Mouse (Mus musculus) urinary bladder, adult 18-20 months (tissue): ENCODE results near the gene Baiap2.
A peak's percentile ranks its signal among the peaks of the same experiment; 100 is the strongest.

ENCODE experiments used
- DNase-seq, 2 experiments: peaks; one replicate each; pipeline ENCODE4 v3.0.0; 2022; ENCODE audit warnings: low spot score in 2 of 2, mixed read lengths in 2 of 2

The Baiap2 gene

DNA sequence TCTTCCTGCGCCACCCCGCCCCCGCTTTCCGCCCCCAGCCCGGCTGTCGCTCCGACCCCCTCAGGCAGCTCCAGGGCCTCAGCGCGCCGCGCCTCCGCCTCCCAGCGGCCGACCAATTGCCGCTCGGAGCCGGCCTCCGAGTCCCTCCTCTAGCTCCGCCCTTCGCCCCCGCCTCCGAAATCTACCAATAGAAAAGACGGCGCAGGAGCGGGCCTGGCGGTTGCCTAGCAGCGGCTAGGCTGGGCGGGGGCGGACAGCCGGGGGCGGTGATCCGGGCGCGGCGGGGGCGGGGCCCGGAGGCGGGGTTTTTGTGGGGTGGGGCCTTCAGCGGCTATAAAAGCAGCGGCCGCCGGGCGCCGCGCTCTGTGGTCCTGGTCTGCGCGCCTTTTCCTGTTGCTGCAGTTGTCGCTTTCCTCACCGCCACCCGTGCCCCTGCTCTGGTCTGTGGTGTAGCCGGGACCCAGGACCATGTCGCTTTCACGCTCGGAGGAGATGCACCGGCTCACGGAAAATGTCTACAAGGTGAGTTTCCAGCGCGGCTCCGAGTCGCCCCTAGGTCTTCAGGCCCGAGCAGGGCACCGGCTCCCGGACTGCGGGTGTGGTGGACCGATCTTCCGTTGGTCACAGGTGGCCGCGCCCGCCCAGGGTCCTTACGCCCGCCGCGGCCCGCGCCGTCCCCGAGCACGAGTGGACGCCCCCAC lies at the start of gene Baiap2:
Gene Baiap2, plus strand, starts transcription at position 37 of the 701 bp plus-strand sequence.
- peak; percentile 97 for DNase-seq

DNA sequence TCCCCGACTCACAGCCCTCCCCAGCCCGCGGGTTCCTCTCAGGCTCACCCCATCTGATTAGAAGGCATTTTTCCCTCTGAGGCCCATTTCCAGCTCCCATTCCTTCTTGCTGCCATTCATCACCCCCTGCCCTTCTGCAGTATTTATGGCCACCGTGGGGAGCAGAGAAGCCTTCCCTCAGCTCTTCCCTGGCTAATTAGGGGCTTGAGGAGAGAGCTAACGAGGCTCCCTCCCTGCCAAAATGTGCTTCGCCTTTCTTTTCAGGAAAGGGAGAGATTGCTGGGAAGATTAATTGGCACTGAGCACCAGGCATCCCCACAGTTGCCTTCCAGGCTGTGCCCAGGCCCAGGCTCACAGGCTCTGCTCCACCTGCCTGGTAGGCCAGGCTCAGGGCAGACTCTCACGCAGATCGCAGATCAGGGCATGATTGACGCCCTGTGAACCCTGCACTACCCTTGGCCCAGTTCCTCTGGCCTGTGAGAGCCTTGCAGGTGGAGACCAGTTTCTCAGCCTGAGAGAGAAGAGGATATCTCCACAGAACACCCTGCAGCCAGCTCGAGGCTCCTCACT lies 48.8 kb upstream of the Baiap2 start:
- no peak for DNase-seq

DNA sequence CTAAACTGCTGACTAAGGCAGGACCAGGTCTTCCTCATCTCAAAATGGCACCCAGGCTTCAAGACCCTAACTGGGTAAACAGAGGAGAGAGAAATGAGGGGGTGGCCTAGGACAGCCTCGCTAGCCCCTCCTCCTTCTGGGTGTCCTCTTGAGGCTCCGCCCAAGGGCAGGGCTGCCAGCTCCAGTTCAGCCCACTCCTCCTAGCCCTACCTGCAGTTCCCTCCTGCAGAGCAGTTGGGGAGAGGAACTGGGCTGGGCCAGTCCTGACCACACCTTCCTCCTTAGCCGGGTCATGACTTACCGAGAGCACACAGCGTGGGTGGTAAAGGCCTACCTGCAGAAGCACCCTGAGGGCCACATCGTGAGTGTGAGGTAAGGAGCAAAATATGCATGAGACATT lies 47.9 kb upstream of the Baiap2 start:
- no peak for DNase-seq

DNA sequence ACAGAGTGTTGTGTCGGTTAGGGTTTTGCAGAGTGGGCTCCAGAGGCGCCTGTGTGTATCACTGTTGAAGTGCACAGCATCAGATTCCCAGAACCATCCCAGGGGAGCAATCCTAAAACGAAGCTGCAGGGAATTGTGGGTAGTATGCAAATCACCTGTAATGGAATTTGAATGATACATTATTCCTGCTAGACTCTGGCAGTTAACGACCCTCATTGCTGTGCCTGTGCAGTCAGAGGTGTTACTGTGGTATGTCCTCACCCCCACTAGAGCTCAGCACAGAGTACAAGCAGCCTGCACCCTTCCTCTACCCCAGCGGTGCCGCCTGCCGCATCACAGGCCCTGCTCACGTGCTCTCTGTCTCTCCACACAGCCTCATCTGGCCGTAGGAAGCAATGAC lies 45.5 kb upstream of the Baiap2 start:
- DNase-seq: no peak

DNA sequence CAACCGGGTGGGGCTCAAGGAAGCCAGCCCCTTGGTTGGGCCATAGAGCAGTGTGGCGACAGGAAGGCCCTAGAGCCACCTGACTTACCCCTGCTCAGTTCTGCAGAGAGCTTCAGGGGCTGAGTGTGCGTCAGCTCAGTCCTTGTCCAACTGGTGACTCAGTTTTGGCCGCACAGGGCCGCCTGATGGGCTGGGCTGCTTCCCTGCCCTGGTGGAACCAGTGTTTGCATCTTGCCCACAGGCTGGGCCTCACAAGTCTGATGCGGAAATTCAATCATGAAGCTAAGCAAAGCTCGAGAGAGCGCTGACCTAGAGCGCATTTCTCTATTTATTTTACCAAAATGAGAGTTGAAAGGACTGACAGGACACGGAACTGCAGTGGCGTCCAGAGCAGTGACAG lies 43.6 kb upstream of the Baiap2 start:
- no peak for DNase-seq

DNA sequence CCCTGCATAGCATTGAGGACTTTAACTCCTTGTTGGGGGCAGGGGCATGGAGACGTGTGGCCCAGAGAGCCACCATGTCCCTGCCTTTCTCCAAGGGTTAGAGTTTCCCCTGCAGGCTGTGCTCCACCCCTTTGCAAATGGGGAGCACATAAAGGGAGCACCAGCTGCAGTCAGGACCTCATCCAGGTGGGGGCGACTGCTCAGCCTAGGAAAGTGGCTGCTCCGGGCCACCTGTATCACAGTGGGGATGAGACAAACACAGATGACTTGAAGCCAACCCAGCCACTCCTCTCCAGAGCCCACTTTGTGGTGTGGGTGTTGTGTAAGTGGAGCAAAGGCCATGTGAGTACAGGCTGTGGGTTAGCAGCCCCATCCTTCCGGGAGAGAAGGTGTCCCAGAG lies 41.4 kb upstream of the Baiap2 start:
- no peak for DNase-seq

DNA sequence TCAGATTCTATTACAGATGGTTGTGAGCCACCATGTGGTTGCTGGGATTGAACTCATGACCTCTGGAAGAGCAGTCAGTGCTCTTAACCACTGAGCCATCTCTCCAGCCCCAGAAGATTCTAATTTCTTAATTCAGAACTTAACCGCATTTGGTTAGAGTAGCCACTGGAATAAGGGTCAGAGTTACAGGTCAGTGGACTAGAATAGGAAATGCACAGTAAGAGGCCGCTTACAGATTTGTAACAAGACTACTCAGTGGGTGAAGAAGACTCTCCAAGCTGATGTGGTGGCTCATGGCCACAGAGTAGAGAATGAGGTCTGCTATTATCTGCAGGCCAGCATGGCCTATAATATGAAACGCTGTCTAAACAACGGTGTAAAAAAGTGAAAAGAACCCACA lies 39.7 kb upstream of the Baiap2 start:
- DNase-seq: no peak

DNA sequence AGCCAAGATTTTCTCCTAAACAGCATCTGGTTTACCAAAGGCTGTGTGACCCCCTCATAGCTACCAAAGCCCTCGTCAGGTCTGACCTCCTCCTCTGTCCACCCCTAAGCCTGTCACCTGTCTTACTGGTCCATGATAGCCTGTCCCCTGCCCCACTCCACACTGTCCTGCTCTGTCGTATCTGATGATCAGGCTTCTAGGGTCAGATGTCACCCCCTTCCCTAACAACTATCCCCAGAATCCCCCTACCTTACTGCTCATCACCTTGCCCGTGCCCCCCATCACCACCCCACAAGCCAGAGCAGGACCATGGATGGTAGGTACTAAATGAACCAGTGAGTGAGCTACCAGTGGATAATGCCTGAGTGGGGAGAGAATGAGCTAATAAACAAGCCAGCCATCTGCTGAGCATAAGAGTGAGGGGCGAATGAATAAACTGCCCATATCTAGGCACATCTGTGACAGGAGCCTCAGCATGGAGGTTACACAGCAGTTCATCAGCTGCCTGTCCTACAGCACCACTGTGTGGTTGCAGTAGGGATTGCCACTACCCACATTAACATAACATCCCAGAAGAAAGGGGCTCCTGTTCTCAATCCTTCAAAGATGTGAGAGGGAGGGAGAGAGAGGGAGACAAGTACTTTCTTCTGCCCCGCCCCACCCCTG lies 37.8 kb upstream of the Baiap2 start:
- DNase-seq: peak in 1 of 2 experiments; percentile 37

DNA sequence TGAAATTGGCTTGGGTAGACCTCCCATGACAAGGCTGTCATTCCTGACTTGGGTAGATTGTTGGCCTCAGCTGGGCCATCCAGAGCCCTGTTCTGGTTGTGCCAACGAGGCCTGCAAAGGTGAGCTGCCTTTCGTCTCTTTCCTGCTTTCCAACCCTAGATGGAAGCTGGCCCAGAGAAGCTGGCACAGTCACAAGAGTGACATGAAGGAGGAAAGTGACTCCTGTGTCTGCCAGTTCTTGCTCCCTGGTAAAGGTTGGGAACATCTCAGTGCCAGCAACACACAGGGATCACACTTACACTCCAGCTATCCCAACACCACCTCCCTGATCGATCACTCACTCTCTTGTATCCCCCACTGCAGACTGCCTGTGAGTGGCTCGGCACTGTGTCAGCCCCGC lies 36.8 kb upstream of the Baiap2 start:
- DNase-seq: no peak

DNA sequence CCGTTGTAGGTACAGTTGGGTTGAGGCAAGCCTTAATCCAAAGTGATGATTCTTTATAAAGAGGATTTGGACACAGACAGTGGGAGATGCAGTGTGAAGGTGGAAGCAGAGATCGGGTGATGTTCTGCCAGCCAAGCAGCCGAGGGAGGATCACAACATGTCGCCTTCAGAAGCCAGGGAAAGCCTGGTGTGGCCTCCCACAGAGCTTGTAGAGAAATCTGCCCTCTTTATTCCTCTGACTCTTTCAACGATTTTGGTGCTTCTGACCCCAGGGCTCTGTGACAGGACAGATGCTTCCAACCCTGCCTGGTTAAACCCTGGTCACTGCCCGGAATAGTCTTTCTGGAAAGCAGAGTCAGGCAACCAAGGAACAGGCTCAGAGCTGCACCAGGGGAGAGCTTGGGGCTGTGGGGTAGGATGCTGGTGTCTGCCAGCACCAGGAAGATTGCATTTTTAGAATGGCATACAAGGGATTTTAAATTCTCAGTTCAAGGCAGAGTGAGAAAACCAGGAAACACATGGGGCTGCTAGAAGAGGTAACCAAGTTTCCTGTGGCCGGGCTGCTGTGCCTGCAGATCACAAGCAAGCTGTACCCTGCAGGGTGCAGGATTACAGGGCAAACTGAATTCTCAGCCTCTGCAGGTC lies 35.4 kb upstream of the Baiap2 start:
- no peak for DNase-seq

DNA sequence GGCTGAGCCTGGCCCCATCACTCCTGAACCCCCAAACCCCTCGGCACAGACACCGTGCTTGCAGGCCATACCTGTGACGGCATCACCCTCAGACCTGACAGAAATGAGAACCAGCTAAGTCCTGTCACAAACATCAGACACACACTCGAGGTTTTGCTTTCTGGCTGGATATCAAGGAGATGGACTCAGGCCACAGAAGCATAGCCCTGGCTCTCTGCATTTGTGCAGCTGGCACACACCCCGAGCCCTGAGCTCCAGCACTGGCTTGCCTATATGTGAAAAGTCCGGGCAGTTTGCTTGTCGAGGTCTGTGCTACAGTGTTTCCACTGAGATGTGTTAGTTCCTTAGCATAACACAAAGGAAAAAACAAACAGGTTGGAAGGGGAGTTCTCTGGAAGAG lies 34.9 kb upstream of the Baiap2 start:
- DNase-seq: no peak

DNA sequence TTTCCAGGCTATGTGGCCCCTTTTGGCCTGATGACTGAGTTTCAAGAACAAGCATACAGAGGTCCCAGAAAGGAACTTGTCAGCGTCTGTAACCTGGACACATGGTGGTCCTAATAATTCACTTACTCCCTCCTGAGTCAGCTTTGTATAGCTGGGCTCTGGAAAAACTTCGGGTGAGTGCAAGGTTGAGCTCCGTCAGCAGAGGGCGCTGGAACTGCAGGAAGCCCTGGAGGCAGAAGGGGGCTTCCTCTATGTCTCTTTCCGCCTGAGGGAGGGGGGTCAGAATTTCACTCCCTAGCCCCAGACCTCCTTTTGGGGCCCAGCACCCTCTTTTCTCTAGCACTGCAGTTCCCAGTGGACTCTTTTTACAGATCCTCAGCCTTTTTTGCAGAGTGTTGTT lies 33.1 kb upstream of the Baiap2 start:
- peak in 1 of 2 experiments; percentile 51 for DNase-seq

DNA sequence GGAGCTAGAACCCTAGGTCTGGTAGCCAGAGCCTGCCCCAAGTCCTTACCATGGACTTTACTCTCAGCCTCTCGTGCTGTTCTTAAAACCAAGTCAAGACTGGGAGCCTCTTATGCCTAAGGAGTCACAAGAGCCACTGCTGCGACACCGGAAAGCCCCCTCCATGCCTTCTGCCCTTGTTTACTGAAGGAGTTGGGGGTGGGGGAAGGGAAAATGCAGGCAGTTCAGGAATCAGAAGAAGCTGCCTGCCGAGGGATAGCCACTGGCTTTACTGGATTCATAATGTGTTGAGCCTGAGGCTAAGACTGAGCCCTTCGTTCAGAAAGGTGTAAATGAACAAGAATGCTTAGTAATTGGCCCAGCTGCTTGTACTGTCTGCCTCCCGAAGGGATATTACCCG lies 29.7 kb upstream of the Baiap2 start:
- DNase-seq: no peak

DNA sequence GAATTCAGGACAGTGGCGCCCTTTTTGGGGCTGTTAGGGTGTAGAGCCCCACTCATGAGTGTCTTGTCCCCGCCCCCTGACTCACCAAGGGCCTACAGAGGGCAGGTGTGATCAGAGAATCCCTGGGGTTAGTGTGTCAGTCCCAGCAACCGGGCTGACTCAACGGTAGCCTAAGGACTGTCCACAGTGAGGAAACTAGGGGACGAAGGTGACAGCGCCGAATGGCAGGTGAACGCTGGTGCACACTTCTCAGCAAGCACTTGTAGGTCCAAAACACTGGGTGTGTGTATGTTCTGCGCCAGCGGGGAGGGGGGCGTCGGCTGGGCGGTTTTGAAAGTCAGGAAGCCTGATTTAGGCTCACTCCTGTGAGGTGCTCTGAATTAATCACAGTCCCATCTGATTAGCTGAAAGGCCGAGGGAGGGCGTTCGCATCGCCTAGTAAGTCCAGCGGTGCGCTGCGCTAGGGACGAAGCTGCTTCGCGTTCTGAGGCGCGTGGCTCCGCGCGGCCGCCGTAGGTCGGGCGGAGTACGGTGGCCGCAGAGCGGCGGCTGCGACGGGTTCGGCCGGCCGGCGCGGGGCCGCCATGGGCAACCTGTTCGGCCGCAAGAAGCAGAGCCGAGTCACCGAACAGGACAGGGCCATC lies 29.1 kb upstream of the Baiap2 start, which contains the start of gene Chmp6:
Gene Chmp6, plus strand, starts transcription at position 151 of the 644 bp plus-strand sequence.
- peak; percentile 84 to 98 for DNase-seq

DNA sequence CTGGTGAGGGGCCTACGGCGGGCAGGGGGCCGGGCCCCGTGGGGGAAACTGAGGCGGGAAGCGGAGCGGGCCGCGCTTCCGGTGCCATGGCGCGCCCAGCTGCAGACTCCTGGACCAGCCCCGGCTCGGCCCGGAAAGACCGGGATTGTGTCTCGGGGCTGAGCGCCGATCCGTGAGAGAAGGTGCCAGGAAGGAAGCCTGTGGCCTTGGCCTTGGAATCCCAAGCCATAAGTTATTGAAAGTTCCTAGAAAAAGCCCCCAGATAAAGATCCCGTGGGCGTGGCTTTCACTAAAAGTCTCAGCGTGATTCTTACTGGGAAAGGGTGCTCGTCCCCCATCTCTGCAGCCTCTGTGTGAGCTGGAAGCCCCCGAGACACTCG lies 28.6 kb upstream of the Baiap2 start:
- DNase-seq: no peak

DNA sequence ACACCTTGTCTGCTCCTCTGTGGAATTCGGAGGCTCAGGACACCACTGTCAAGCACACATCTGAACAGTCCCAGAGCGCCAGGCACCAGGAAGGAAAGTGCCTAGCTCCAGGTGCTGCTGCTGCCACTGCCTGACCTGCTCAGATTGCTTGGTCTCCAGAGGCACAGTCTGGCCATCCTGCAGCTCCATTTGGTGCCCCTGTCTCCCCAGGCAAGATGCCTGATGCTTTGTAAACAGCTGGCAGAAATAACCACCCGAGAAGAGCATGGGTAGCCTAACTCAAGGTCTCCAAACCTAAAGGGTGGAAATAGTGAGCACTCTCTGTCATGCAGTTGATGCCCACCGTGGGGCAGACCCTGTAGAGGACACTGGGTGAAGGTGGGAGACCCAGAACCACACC lies 28.2 kb upstream of the Baiap2 start:
- DNase-seq: no peak

DNA sequence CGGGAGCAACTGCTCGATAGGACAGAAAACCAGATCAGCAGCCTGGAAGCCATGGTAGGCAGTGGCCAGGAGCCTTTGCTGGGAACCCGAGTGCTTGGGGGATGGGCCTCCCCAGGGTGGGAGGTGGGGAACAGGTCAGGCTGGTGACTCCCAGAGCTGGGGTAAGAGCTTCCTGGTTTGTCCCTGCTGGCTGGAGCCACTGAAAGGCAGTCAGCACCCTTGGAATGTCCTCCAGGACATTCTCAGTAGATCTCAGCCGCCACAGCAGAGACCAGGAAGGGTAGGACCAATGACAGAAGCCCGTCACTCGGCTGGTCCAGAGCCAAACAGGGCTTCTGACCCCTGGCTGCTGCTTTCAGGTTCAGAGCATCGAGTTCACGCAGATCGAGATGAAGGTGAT lies 26.9 kb upstream of the Baiap2 start:
- DNase-seq: no peak

DNA sequence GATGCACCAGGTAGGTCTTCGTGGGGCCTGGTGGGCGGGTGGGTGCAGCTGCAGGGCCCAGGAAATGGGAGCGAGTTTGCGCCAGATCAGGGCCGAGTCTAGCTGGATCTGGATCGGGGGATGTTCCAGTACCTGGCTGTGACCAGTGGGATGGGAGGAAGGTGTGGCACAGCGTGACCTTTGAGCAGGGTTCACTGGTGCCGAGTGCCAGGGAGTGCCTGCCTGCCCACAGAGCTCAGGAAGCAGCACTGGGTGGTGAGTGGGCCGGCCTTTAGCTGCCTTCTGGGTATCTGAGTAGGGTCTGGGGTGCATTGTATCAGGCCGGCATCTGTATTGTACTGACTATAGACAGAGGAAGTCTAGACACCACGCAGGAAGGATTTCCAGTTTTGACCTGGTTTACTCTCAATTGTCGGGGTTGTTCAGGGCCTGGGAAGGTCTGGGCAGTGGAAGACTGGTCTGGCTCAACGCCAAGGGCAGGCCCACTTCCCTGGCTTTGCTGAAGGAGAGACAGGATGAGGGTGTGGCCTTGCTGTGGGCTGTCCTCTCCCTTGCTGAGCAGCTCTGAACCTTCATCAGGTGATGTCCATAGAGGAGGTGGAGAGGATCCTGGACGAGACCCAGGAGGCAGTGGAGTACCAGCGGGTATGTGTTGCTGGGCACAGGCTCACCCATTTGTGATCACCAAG lies 26.3 kb upstream of the Baiap2 start:
- DNase-seq: no peak

DNA sequence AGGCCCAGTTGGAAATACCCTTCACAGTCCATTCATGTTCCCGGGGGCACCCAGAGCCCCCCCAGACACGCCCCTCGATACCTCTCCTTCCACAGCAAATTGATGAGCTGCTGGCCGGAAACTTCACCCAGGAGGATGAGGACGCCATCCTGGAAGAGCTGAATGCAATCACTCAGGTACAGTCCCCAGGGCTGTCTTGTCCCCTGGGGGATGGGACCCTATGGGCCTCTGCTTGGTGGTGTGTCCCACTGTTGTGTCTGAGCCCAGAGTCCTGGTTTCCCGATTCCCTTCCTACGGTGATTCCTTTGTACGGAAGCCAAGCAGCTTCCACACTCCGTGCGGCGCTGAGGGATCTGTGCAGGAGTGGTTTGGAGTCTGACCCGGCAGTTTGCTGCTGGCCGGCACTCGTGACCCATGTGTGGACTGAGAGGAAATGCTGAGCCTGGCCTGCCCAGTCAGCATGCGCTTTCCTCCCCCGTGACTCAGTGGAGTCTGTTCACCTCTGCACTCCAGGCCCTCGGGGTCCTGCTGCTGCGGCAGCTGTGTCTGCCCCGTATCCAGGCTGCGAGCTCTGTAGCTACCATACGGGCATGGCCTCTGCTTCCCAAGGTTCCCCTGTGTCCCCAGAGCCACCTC lies 25.6 kb upstream of the Baiap2 start:
- DNase-seq: no peak

DNA sequence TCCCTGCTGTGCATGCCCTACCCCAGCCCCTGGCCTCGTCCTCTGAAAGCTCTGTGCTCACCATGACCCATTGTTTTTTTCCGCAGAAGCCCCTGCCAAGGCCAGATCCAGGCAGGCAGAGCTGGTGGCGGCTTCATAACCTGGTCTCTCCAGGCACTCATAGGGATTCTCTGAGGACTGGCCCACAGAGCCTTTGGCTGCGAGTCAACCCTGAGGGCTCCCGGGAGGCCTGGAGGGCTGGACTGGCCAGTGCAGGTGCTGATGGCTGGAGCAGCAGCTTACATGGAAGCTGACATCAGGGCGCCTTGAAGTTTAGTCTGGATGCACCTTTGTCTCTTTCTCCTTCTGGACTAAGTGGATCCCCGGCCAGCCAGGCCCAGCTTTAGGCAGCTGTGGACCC lies 24.0 kb upstream of the Baiap2 start:
- DNase-seq: no peak

DNA sequence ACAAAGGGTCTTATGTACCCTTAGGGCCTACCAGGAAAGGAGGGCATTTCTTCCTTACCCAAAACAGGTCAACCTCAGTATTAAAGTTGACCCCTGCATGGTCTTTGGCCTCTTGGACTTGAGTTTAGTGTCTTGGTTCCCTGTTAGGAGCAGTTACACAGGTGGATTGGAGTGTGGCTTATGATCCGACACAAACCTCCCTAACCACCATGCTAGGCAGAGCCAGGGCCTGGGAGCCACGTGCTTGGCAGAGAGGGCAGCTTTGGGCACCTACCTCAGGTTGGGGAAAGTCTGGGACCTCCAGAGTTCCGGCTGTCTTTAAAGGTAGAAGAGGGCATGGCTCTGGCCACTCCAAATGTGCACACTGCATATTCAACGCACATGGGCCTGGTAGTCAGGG lies 23.1 kb upstream of the Baiap2 start:
- no peak for DNase-seq
